Mouse (Mus musculus) limb, embryonic 11.5 days (tissue): Measurements from ENCODE around the gene Scgb1b12. TPM values are rescaled to one million over a fixed set of nuclear protein-coding genes. Genes with fewer than 3 reads are reported as not detected.
"Not testable (repeated sequence)": the region's sequence is repeated elsewhere in the genome, so short reads cannot be mapped to it uniquely, and the experiment has no call there.

ENCODE experiments used
- ATAC-seq: fragments of 200-750 bp; cut with Nextera tagmentation; 2 replicates; pipeline ENCODE4 v1.8.0; 2017; ENCODE audit warnings: low read depth; ENCODE audit not compliant: insufficient number of reproducible peaks, low FRiP score, low TSS enrichment
- DNase-seq: peaks from one replicate; pipeline ENCODE4 v3.0.0-alpha.2; 2015; ENCODE audit warnings: low spot score
- H3K27ac ChIP-seq: fragments of 300-500 bp; sonication (generic); replicated peaks from 2 replicates; pipeline ENCODE4 v1.5.1; 2014; ENCODE audit warnings: low read depth, mild to moderate bottlenecking, low read length
- H3K27me3 ChIP-seq: fragments of 300-500 bp; sonication (generic); 2 replicates; pipeline ENCODE4 v1.6.1; 2014; ENCODE audit warnings: mild to moderate bottlenecking, low read length, mixed read lengths; ENCODE audit not compliant: control insufficient read depth, insufficient read depth
- H3K36me3 ChIP-seq: fragments of 300-500 bp; sonication (generic); 2 replicates; pipeline ENCODE4 v1.6.1; 2014; ENCODE audit warnings: mild to moderate bottlenecking, low read length, moderate library complexity, mixed read lengths; ENCODE audit not compliant: control insufficient read depth, insufficient read depth
- H3K4me1 ChIP-seq: fragments of 300-500 bp; sonication (generic); 2 replicates; pipeline ENCODE4 v1.6.1; 2014; ENCODE audit warnings: low read length, mixed read lengths; ENCODE audit not compliant: control insufficient read depth, insufficient read depth
- H3K4me2 ChIP-seq: fragments of 300-500 bp; sonication (generic); 2 replicates; pipeline ENCODE4 v1.6.1; 2014; ENCODE audit warnings: low read depth, mild to moderate bottlenecking, moderate library complexity; ENCODE audit not compliant: severe bottlenecking
- H3K4me3 ChIP-seq: fragments of 300-500 bp; sonication (generic); 2 replicates; pipeline ENCODE4 v1.5.1; 2014; ENCODE audit warnings: low read depth, low read length
- H3K9ac ChIP-seq: fragments of 300-500 bp; sonication (generic); 2 replicates; pipeline ENCODE4 v1.6.1; 2014; ENCODE audit warnings: mild to moderate bottlenecking, low read length
- H3K9me3 ChIP-seq: fragments of 300-500 bp; sonication (generic); 2 replicates; pipeline ENCODE4 v1.6.1; 2016; ENCODE audit warnings: low read length; ENCODE audit not compliant: control insufficient read depth
- WGBS: fragments of 180-500 bp; shearing (Covaris S2); extraction: QIAGEN DNeasy Blood & Tissue Kit; methylation state at CpG from one replicate; pipeline ENCODE4 v1.1.7; 2014; 5-methylcytosine and 5-hydroxymethylcytosine counted together
- polyA plus RNA-seq: library from polyadenylated mRNA; unstranded; fragments of >200 nt; fragmentation: Nextera tagmentation; extraction: Ambion mirVana; gene quantifications from 2 replicates; pipeline ENCODE4 v1.2.1, GENCODE M21; 2014

Scgb1b12 gene
- polyA plus RNA-seq, result not detected in 2 replicates

DNA sequence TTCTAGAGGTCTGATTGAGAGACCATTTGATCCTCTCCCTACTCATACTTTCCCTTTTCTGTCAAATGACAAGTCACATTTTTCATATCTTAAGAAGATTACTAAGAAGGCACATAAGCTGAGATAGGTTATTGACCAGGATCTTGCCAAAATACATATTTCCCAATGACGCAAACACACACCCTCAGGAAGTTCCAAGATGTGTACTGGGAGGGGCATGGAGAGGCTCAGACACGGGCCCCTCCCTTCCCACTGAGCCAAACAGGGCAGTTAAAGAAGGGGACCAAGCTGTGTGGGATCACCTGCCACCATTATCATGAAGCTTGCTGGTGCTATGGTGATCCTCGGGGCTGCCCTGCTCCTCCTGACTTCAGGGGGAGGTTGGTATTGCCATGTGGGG lies at the start of gene Scgb1b12:
Scgb1b12 (plus strand) TSS at position 301 of the 400 bp plus-strand sequence.
- not testable (repeated sequence) for ATAC-seq, H3K4me3 ChIP-seq, H3K9me3 ChIP-seq, H3K27me3 ChIP-seq, H3K27ac ChIP-seq, H3K4me1 ChIP-seq, DNase-seq, H3K9ac ChIP-seq, H3K36me3 ChIP-seq, H3K4me2 ChIP-seq
- WGBS, result 70% methylated on average over 1 of the region's 3 CpGs

DNA sequence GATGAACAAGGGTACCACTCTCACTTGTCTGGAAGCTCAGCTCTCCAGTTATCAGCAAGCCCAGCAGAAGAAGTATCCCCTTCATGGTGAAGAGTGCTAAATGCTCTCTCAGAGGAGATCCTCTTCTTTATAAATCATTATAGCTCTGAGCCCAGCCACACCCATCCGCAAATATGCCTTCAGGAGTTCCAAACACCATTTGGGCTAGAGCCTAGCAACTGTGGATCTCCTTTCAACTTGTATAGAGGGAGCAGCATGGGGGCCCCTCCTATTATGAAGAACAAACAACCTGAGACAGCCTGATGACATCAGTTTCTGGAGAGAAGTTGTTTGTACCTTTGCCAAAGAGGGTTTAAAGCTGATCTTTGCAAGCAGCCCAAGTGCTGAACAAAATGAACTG lies 6.8 kb upstream of the Scgb1b12 start, which contains the start of gene Scgb2b12:
Scgb2b12 (minus strand) TSS at position 101 of the 400 bp plus-strand sequence.
- ATAC-seq, H3K4me2 ChIP-seq, H3K9ac ChIP-seq, H3K36me3 ChIP-seq, H3K4me1 ChIP-seq, H3K27me3 ChIP-seq, H3K27ac ChIP-seq, H3K4me3 ChIP-seq, H3K9me3 ChIP-seq, DNase-seq: not testable (repeated sequence)
- WGBS, result 92% methylated on average over 1 of the region's 1 CpGs

Other genes starting within 250 kb of the Scgb1b12 start
- not detected in 2 replicates for gene Scgb1b10, start 233.3 kb upstream of the Scgb1b12 start, polyA plus RNA-seq
- not detected in 2 replicates for gene Scgb2b11, start 123.0 kb upstream of the Scgb1b12 start, polyA plus RNA-seq
- not detected in 2 replicates for gene Scgb1b11, start 111.3 kb upstream of the Scgb1b12 start, polyA plus RNA-seq
- gene Scgb2b12, start 6.9 kb upstream of the Scgb1b12 start, polyA plus RNA-seq, result not detected in 2 replicates
- gene Scgb1b29, start 107.4 kb downstream of the Scgb1b12 start, polyA plus RNA-seq, result not detected in 2 replicates